Mouse (Mus musculus): ENCODE measurements around the gene Btf3. TPM values are rescaled to one million over a fixed set of nuclear protein-coding genes. Genes with fewer than 3 reads are reported as not detected.

Gene Btf3
- polyA plus RNA-seq, 1 experiment = 1,114 TPM

GRCm38 (mm10) chr13:98325034-98325433 lies 8.2 kb upstream of the Btf3 start:
- H3K79me2 ChIP-seq (ENCODE audit: control insufficient read depth, insufficient read depth) = no peaks in the 10 kb centered on the region
- no peaks in the 10 kb centered on the region for H3K36me3 ChIP-seq (ENCODE audit: control insufficient read depth, insufficient read depth)
- TF ChIP-seq MYOD1 (IDR thresholded peaks at IDR 0.05; ENCODE audit: control insufficient read depth, insufficient read length, low read depth) (no peak), CTCF (IDR thresholded peaks at IDR 0.05; ENCODE audit: control insufficient read depth, insufficient read depth, insufficient read length) (no peak)
- no peaks in the 10 kb centered on the region for H3K27me3 ChIP-seq (ENCODE audit: control insufficient read depth, insufficient read depth, insufficient read length)
- H3K79me3 ChIP-seq (ENCODE audit: low read depth) = no peaks in the 10 kb centered on the region
- H3ac ChIP-seq (ENCODE audit: control insufficient read depth, insufficient read length, low read depth) = no peak overlapping the region
- no peak overlapping the region for H3K4me3 ChIP-seq (ENCODE audit: insufficient read depth, poor library complexity, severe bottlenecking)

GRCm38 (mm10) chr13:98317911-98318310 lies 1.1 kb upstream of the Btf3 start:
- H3K4me3 ChIP-seq (ENCODE audit: insufficient read depth, poor library complexity, severe bottlenecking) = no peak overlapping the region
- H3ac ChIP-seq (ENCODE audit: control insufficient read depth, insufficient read length, low read depth) = no peak overlapping the region

GRCm38 (mm10) chr13:98317246-98317677 lies 456 bp upstream of the Btf3 start:
- H3K79me3 ChIP-seq (ENCODE audit: low read depth) = peaks cover 44% of the 10 kb centered on the region
- TF ChIP-seq MYOD1 (IDR thresholded peaks at IDR 0.05; ENCODE audit: control insufficient read depth, insufficient read length, low read depth) = no peak
- no peak for TF ChIP-seq FOSL1 (IDR thresholded peaks at IDR 0.05; ENCODE audit: insufficient read depth, low read length, poor library complexity, severe bottlenecking)
- TF ChIP-seq MYOG (IDR thresholded peaks at IDR 0.05; ENCODE audit: control insufficient read depth, extremely low read depth, insufficient read length) = no peak
- no peak for TF ChIP-seq MAX (IDR thresholded peaks at IDR 0.05)

More at GRCm38 (mm10) chr13:98317911-98318310, 1.1 kb upstream of the Btf3 start:
- Histone ChIP-seq H3K79me2 (ENCODE audit: control insufficient read depth, insufficient read depth) (peaks cover 43% of the 10 kb centered on the region), H3K36me3 (ENCODE audit: control insufficient read depth, insufficient read depth) (peaks cover 31% of the 10 kb centered on the region), H3K79me3 (ENCODE audit: low read depth) (peaks cover 37% of the 10 kb centered on the region), H3K27me3 (ENCODE audit: control insufficient read depth, insufficient read depth, insufficient read length) (no peaks in the 10 kb centered on the region)
- TF ChIP-seq USF1 (IDR thresholded peaks at IDR 0.05; ENCODE audit: low read depth) = no peak
- no peak for TF ChIP-seq MYOG (IDR thresholded peaks at IDR 0.05; ENCODE audit: control insufficient read depth, extremely low read depth, insufficient read length)
- TF ChIP-seq MYOD1 (IDR thresholded peaks at IDR 0.05; ENCODE audit: control insufficient read depth, insufficient read length, low read depth) = no peak
- TF ChIP-seq MAX (IDR thresholded peaks at IDR 0.05) = no peak
- TF ChIP-seq CTCF (IDR thresholded peaks at IDR 0.05; ENCODE audit: control insufficient read depth, insufficient read depth, insufficient read length) = no peak
- no peak for TF ChIP-seq FOSL1 (IDR thresholded peaks at IDR 0.05; ENCODE audit: insufficient read depth, low read length, poor library complexity, severe bottlenecking)
- no peak for TF ChIP-seq CEBPB (IDR thresholded peaks at IDR 0.05; ENCODE audit: low read depth)

GRCm38 (mm10) chr13:98316140-98316479 lies 696 bp downstream of the Btf3 start:
- peaks cover 55% of the 10 kb centered on the region for H3K79me3 ChIP-seq (ENCODE audit: low read depth)
- H3K36me3 ChIP-seq (ENCODE audit: control insufficient read depth, insufficient read depth) = peaks cover 49% of the 10 kb centered on the region
- H3ac ChIP-seq (ENCODE audit: control insufficient read depth, insufficient read length, low read depth) = peak overlapping the region; percentile 97
- TF ChIP-seq CTCF (IDR thresholded peaks at IDR 0.05; ENCODE audit: control insufficient read depth, insufficient read depth, insufficient read length) = no peak
- no peak for TF ChIP-seq USF1 (IDR thresholded peaks at IDR 0.05; ENCODE audit: low read depth)
- TF ChIP-seq MAX (IDR thresholded peaks at IDR 0.05) = no peak
- no peak for TF ChIP-seq CEBPB (IDR thresholded peaks at IDR 0.05; ENCODE audit: low read depth)
- no peak for TF ChIP-seq FOSL1 (IDR thresholded peaks at IDR 0.05; ENCODE audit: insufficient read depth, low read length, poor library complexity, severe bottlenecking)
- no peak for TF ChIP-seq MYOD1 (IDR thresholded peaks at IDR 0.05; ENCODE audit: control insufficient read depth, insufficient read length, low read depth)
- TF ChIP-seq MYOG (IDR thresholded peaks at IDR 0.05; ENCODE audit: control insufficient read depth, extremely low read depth, insufficient read length) = no peak
- peaks cover 61% of the 10 kb centered on the region for H3K79me2 ChIP-seq (ENCODE audit: control insufficient read depth, insufficient read depth)
- peak overlapping the region; percentile 92 for H3K4me3 ChIP-seq (ENCODE audit: insufficient read depth, poor library complexity, severe bottlenecking)
- no peaks in the 10 kb centered on the region for H3K27me3 ChIP-seq (ENCODE audit: control insufficient read depth, insufficient read depth, insufficient read length)

More at GRCm38 (mm10) chr13:98317246-98317677, 456 bp upstream of the Btf3 start:
- Histone ChIP-seq H3K79me2 (ENCODE audit: control insufficient read depth, insufficient read depth) (peaks cover 49% of the 10 kb centered on the region), H3K27me3 (ENCODE audit: control insufficient read depth, insufficient read depth, insufficient read length) (no peaks in the 10 kb centered on the region), H3K4me3 (ENCODE audit: insufficient read depth, poor library complexity, severe bottlenecking) (peak overlapping the region; percentile 92), H3K36me3 (ENCODE audit: control insufficient read depth, insufficient read depth) (peaks cover 38% of the 10 kb centered on the region), H3ac (ENCODE audit: control insufficient read depth, insufficient read length, low read depth) (peak overlapping the region; percentile 97)

- Histone ChIP-seq H3K79me3 (ENCODE audit: low read depth) (peaks cover 63% of the 10 kb centered on the region), H3K36me3 (ENCODE audit: control insufficient read depth, insufficient read depth) (peaks cover 59% of the 10 kb centered on the region), H3K4me3 (ENCODE audit: insufficient read depth, poor library complexity, severe bottlenecking) (no peak overlapping the region), H3K27me3 (ENCODE audit: control insufficient read depth, insufficient read depth, insufficient read length) (no peaks in the 10 kb centered on the region), H3K79me2 (ENCODE audit: control insufficient read depth, insufficient read depth) (peaks cover 71% of the 10 kb centered on the region), H3ac (ENCODE audit: control insufficient read depth, insufficient read length, low read depth) (no peak overlapping the region)
- TF ChIP-seq FOSL1 (IDR thresholded peaks at IDR 0.05; ENCODE audit: insufficient read depth, low read length, poor library complexity, severe bottlenecking) = no peak
- TF ChIP-seq MYOD1 (IDR thresholded peaks at IDR 0.05; ENCODE audit: control insufficient read depth, insufficient read length, low read depth) = no peak
- TF ChIP-seq MYOG (IDR thresholded peaks at IDR 0.05; ENCODE audit: control insufficient read depth, extremely low read depth, insufficient read length) = no peak
- TF ChIP-seq CEBPB (IDR thresholded peaks at IDR 0.05; ENCODE audit: low read depth) = no peak
- no peak for TF ChIP-seq USF1 (IDR thresholded peaks at IDR 0.05; ENCODE audit: low read depth)
- TF ChIP-seq MAX (IDR thresholded peaks at IDR 0.05) = no peak
- TF ChIP-seq CTCF (IDR thresholded peaks at IDR 0.05; ENCODE audit: control insufficient read depth, insufficient read depth, insufficient read length) = no peak
These were observed 1.7 kb downstream of the Btf3 start for GRCm38 (mm10) chr13:98315124-98315523.

- TF ChIP-seq MYOD1 (IDR thresholded peaks at IDR 0.05; ENCODE audit: control insufficient read depth, insufficient read length, low read depth) (no peak), CEBPB (IDR thresholded peaks at IDR 0.05; ENCODE audit: low read depth) (no peak), MAX (IDR thresholded peaks at IDR 0.05) (no peak), FOSL1 (IDR thresholded peaks at IDR 0.05; ENCODE audit: insufficient read depth, low read length, poor library complexity, severe bottlenecking) (no peak), USF1 (IDR thresholded peaks at IDR 0.05; ENCODE audit: low read depth) (no peak), CTCF (IDR thresholded peaks at IDR 0.05; ENCODE audit: control insufficient read depth, insufficient read depth, insufficient read length) (no peak), MYOG (IDR thresholded peaks at IDR 0.05; ENCODE audit: control insufficient read depth, extremely low read depth, insufficient read length) (no peak)
- Histone ChIP-seq H3K79me2 (ENCODE audit: control insufficient read depth, insufficient read depth) (peaks cover 72% of the 10 kb centered on the region), H3K79me3 (ENCODE audit: low read depth) (peaks cover 63% of the 10 kb centered on the region), H3K27me3 (ENCODE audit: control insufficient read depth, insufficient read depth, insufficient read length) (no peaks in the 10 kb centered on the region), H3K36me3 (ENCODE audit: control insufficient read depth, insufficient read depth) (peaks cover 72% of the 10 kb centered on the region), H3K4me3 (ENCODE audit: insufficient read depth, poor library complexity, severe bottlenecking) (no peak overlapping the region), H3ac (ENCODE audit: control insufficient read depth, insufficient read length, low read depth) (no peak overlapping the region)
These were observed 3.2 kb downstream of the Btf3 start for GRCm38 (mm10) chr13:98313631-98314030.
